Mouse (Mus musculus) stomach, embryonic 15.5 days (tissue): ENCODE data around the gene Sipa1l3. TPM values are rescaled to one million over a fixed set of nuclear protein-coding genes. Genes with fewer than 3 reads are reported as not detected.
A peak's percentile ranks its signal among the peaks of the same experiment; 100 is the strongest.

Experiments
- ATAC-seq: fragments of 200-750 bp; cut with Nextera tagmentation; 2 replicates; pipeline ENCODE4 v1.8.0; 2017; ENCODE audit warnings: low read depth, moderate number of reproducible peaks, moderate TSS enrichment; ENCODE audit not compliant: insufficient read depth, low FRiP score
- H3K27ac ChIP-seq: fragments of 300-500 bp; sonication (generic); 2 replicates; pipeline ENCODE4 v1.5.1; 2015; ENCODE audit warnings: mild to moderate bottlenecking, inconsistent platforms
- H3K27me3 ChIP-seq: fragments of 300-500 bp; sonication (generic); replicated peaks from 2 replicates; pipeline ENCODE4 v1.6.1; 2015; ENCODE audit warnings: inconsistent platforms
- H3K36me3 ChIP-seq: fragments of 300-500 bp; sonication (generic); 2 replicates; pipeline ENCODE4 v1.6.1; 2015; ENCODE audit warnings: inconsistent platforms
- H3K4me1 ChIP-seq: fragments of 300-500 bp; sonication (generic); 2 replicates; pipeline ENCODE4 v1.6.1; 2015; ENCODE audit warnings: inconsistent platforms
- H3K4me2 ChIP-seq: fragments of 300-500 bp; sonication (generic); 2 replicates; pipeline ENCODE4 v1.6.1; 2015; ENCODE audit warnings: mild to moderate bottlenecking, inconsistent platforms
- H3K4me3 ChIP-seq: fragments of 300-500 bp; sonication (generic); replicated peaks from 2 replicates; pipeline ENCODE4 v1.5.1; 2015; ENCODE audit warnings: inconsistent platforms
- H3K9ac ChIP-seq: fragments of 300-500 bp; sonication (generic); 2 replicates; pipeline ENCODE4 v1.6.1; 2015; ENCODE audit warnings: inconsistent platforms
- H3K9me3 ChIP-seq: fragments of 300-500 bp; sonication (generic); 2 replicates; pipeline ENCODE4 v1.6.1; 2016; ENCODE audit warnings: inconsistent platforms
- WGBS: fragments of 180-500 bp; shearing (Covaris S2); methylation state at CpG from one replicate; pipeline ENCODE4 v1.1.7; 2015; 5-methylcytosine and 5-hydroxymethylcytosine counted together
- polyA plus RNA-seq: library from polyadenylated mRNA; unstranded; fragments of >200 nt; fragmentation: Nextera tagmentation; extraction: Ambion mirVana; gene quantifications from 2 replicates; pipeline ENCODE4 v1.2.1, GENCODE M21; 2015

The Sipa1l3 gene
- polyA plus RNA-seq, 1 experiment from 2014 or later, result 22.0 TPM

DNA sequence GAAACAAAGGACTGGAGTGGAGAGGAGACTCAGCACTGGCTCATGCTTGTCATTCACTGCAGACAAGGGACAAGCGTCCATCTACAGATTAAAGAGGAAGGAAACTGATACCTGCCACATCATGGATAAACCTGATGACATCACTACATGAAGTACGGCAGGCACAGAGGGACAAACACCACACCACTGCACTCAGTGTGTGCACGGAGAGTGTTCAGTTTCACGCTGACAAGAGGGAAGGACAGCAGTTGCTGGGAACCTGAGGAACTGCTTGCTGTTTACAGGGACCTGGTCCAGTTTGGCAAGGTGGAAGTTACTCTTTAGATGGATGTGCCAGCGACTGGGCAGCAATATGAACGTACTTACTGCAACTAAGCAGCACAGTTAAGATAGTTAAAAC, 62.9 kb downstream of the Sipa1l3 start:
- H3K9ac ChIP-seq, result no peak overlapping the region
- H3K27ac ChIP-seq, result no peak overlapping the region
- WGBS, result 69% methylated on average over 6 of the region's 6 CpGs
- no peak for ATAC-seq
- no peak overlapping the region for H3K4me3 ChIP-seq
- no peaks in the 10 kb centered on the region for H3K27me3 ChIP-seq
- H3K9me3 ChIP-seq, result no peaks in the 10 kb centered on the region
- H3K4me2 ChIP-seq, result no peak overlapping the region
- H3K4me1 ChIP-seq, result peaks cover 43% of the 10 kb centered on the region
- no peaks in the 10 kb centered on the region for H3K36me3 ChIP-seq

DNA sequence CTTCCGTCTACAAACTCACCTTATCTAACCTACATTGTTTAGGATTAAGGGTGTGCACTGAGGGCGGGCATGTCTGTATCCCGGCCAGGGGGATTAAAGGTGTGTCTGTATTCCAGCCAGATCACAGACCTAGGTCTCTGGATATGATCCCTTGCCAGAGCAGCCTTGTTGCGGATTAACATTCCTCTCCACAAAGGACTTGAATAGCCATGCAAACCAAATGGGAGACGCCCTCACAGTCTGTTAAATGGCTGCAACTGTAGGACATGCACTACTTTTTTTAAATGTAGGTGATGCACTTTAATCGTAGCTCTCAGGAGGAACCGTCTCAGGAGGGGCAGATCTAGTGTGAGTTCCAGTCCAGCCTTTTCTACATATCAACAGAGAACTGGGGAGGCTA, 63.5 kb downstream of the Sipa1l3 start:
- Histone ChIP-seq H3K9me3 (no peaks in the 10 kb centered on the region), H3K36me3 (no peaks in the 10 kb centered on the region), H3K4me3 (no peak overlapping the region), H3K9ac (no peak overlapping the region), H3K4me2 (no peak overlapping the region), H3K27ac (peak overlapping the region; percentile 92), H3K4me1 (peaks cover 43% of the 10 kb centered on the region), H3K27me3 (no peaks in the 10 kb centered on the region)
- WGBS, result 59% methylated on average over 7 of the region's 7 CpGs
- peak; percentile 7; the same call in 1 of the 2 replicates for ATAC-seq

DNA sequence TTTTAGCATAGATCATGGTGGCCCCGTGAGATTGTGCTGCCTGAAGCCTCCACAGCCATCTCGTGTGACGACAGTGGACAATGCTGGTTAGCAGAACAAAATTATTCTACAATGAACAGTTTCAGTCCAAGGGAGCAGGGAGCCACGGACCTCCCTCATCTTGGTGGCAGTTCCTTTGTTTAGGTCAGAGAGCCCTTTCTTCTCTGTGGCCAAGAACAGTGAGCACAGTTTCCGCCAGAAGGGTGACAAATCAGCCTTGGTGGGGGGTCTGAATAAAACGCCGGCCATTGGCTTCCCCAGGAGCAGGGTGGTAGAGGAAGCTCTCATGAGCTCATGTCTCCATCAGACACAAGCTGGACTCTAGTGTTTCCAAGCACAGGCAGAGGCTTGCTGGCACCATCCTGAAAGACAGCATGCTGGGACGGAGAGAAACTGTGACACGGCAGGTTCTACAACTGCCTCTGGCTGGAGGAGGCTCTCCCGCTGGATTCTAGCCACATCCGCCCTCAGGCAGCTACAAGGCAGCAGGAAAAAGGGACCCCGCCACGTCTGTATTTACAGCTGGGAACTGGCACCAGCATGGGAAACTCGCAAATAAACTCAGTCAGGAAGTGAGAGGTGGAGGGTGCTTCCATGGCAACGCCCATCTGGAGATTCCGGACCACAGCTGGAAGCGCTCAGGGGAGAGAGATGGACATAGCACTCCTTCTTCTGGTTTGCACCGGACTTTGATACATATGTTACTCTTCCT, 65.3 kb downstream of the Sipa1l3 start:
- 22% methylated on average over 18 of the region's 18 CpGs for WGBS
- Histone ChIP-seq H3K4me2 (peak overlapping the region; percentile 43), H3K36me3 (no peaks in the 10 kb centered on the region), H3K9ac (no peak overlapping the region), H3K4me1 (peaks cover 38% of the 10 kb centered on the region), H3K9me3 (no peaks in the 10 kb centered on the region), H3K27me3 (no peaks in the 10 kb centered on the region), H3K27ac (peak overlapping the region; percentile 92), H3K4me3 (no peak overlapping the region)
- ATAC-seq, result peak; percentile 54; the same call in 1 of the 2 replicates

DNA sequence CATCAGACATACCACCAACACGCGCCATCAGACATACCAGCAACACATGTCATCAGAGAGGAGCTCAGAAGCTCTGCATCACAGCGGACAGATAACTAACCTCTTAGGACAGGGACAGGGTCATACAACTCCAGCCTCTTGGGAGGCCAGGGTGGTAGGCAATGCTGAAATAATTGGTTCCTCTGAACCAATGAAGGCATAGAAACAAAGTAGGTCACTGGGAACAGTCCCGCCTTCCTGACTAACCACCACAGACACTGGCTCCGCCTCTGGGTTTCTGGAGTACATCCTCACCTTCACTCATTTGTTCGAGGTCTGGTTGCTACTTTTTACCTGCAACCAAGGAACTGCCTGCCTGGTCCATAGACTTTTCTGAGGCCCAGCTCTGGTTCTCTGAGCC, 66.1 kb downstream of the Sipa1l3 start:
- H3K9me3 ChIP-seq, result no peaks in the 10 kb centered on the region
- no peaks in the 10 kb centered on the region for H3K27me3 ChIP-seq
- no peak overlapping the region for H3K9ac ChIP-seq
- ATAC-seq, result no peak
- peak overlapping the region; percentile 92 for H3K27ac ChIP-seq
- peaks cover 32% of the 10 kb centered on the region for H3K4me1 ChIP-seq
- no peaks in the 10 kb centered on the region for H3K36me3 ChIP-seq
- H3K4me2 ChIP-seq, result no peak overlapping the region
- WGBS, result 86% methylated on average over 6 of the region's 6 CpGs
- no peak overlapping the region for H3K4me3 ChIP-seq

DNA sequence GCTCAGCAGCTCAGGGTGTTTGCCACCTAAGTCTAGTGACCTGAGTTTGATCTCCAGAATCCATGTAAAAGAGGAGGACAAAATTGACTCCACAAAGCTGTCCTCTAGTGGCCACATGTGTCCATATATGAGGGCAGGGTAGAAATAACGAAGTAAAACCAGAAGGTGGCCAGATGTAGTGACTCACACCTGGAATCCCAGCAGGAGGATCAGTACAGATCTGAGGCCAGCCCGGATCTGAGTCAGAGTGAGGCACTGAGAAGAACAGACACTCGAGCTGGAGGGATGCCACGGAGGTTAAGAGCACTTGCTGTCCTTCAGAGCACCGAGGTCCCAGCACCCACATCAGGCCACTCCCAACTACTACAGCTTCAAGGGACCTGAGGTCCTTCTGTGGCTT, 68.3 kb downstream of the Sipa1l3 start:
- Histone ChIP-seq H3K27ac (no peak overlapping the region), H3K4me2 (no peak overlapping the region), H3K27me3 (no peaks in the 10 kb centered on the region), H3K36me3 (no peaks in the 10 kb centered on the region), H3K4me1 (peaks cover 33% of the 10 kb centered on the region), H3K9me3 (no peaks in the 10 kb centered on the region), H3K4me3 (no peak overlapping the region), H3K9ac (no peak overlapping the region)
- no peak for ATAC-seq
- 78% methylated on average over 5 of the region's 5 CpGs for WGBS

DNA sequence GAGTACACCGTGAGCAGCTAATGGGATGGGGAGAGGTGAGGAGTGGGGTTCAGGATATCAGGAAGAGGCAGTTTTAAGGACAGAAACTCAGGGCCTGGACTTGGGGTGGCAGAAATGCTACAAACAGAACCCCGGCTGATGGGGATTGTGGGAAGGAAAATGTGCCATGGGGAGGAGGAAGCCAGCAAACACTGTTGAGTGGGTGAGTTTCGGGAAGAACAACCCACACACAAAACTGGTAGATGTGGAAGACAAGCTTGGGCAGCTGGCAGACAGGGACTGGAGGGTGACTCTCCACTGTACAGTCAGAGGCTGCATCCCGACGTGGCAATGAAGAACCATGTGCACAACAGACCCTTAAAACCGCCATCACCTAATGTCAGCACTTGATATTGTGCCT, 69.6 kb downstream of the Sipa1l3 start:
- Histone ChIP-seq H3K4me1 (peaks cover 33% of the 10 kb centered on the region), H3K27me3 (no peaks in the 10 kb centered on the region), H3K4me2 (no peak overlapping the region), H3K9me3 (no peaks in the 10 kb centered on the region), H3K36me3 (no peaks in the 10 kb centered on the region), H3K9ac (no peak overlapping the region), H3K27ac (no peak overlapping the region), H3K4me3 (no peak overlapping the region)
- ATAC-seq, result no peak
- 94% methylated on average over 6 of the region's 6 CpGs for WGBS

DNA sequence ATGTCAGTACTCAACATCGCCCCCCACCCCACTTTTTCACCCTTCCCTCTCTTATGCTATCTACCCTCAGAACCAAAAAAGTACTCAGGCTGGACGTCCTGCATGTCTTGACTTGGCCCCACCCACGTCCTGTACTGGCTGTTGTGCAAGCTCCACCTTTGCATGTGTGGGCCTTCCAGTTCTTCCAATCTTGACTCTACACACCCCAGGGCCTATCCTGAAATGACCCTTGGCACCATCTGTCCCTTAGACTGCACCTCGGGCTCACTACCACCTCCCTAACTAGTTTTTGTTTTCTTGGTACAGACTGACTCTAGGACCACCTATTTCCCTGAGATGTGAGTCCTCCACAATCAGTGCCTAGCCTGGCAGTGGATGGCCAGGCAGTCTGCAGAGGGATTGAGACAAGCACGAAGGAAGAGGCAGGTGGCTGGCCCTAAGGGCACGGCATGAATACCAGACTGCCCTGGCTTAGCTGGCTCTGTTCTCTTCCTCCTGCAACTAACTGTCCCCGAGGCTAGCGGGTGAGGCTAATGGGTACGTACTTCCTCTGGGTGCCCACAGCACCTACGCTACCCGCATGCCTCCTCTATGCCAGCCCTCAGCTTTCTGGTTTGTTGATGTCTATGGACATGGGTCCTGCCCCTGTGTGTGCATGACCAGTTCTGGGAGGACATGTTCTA, 71.2 kb downstream of the Sipa1l3 start:
- no peak overlapping the region for H3K4me2 ChIP-seq
- H3K36me3 ChIP-seq, result no peaks in the 10 kb centered on the region
- H3K27me3 ChIP-seq, result no peaks in the 10 kb centered on the region
- H3K4me3 ChIP-seq, result no peak overlapping the region
- WGBS, result 82% methylated on average over 11 of the region's 11 CpGs
- no peaks in the 10 kb centered on the region for H3K9me3 ChIP-seq
- ATAC-seq, result no peak
- no peak overlapping the region for H3K9ac ChIP-seq
- peaks cover 23% of the 10 kb centered on the region for H3K4me1 ChIP-seq
- no peak overlapping the region for H3K27ac ChIP-seq

DNA sequence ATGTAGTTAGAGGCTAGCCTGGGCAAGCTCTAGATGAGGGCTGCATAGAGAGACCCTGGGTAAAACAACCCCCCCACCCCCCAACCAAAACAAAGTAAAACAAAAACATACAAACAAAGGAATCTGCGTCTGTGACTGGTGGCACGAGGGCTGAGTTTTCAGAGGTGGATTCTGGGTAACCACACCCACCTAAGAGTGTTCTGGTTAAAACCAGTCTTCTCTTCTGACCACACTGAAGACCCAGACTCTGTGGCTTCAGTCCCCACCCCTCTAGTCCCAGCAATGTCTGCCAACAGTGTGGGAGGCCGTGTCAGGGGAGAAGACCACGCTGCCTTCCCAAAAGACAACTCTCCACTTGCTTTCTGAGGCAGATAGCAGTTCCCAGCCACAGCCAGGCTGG, 72.3 kb downstream of the Sipa1l3 start:
- no peaks in the 10 kb centered on the region for H3K9me3 ChIP-seq
- 84% methylated on average over 4 of the region's 4 CpGs for WGBS
- no peak overlapping the region for H3K9ac ChIP-seq
- H3K27ac ChIP-seq, result no peak overlapping the region
- no peak overlapping the region for H3K4me3 ChIP-seq
- no peak for ATAC-seq
- H3K27me3 ChIP-seq, result no peaks in the 10 kb centered on the region
- no peak overlapping the region for H3K4me2 ChIP-seq
- peaks cover 24% of the 10 kb centered on the region for H3K4me1 ChIP-seq
- H3K36me3 ChIP-seq, result no peaks in the 10 kb centered on the region

DNA sequence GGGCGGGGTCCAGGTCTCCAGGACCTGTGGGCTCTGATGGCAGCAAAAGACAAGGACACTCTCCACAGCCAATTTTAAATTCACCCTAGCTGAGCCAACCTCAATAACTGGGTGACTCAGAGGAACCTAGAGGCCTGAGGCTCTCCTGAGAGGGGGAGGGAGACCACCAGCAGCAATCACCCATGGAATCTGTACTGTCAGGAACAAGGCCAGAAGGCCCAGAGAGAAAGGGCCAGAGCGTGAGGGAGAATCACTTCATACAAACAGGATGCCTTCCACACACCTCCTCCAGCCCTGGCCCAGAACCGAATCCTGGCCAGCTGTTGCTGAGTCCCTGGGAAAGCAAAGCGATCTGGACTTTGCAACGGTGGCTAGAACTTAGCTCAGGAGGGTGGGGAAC, 73.9 kb downstream of the Sipa1l3 start:
- Histone ChIP-seq H3K36me3 (no peaks in the 10 kb centered on the region), H3K9ac (no peak overlapping the region; the same call in 1 of the 2 replicates), H3K4me3 (no peak overlapping the region), H3K9me3 (no peaks in the 10 kb centered on the region), H3K27me3 (no peaks in the 10 kb centered on the region), H3K27ac (peak overlapping the region; percentile 46), H3K4me1 (peaks cover 27% of the 10 kb centered on the region), H3K4me2 (no peak overlapping the region)
- WGBS, result 53% methylated on average over 5 of the region's 5 CpGs
- ATAC-seq, result no peak

DNA sequence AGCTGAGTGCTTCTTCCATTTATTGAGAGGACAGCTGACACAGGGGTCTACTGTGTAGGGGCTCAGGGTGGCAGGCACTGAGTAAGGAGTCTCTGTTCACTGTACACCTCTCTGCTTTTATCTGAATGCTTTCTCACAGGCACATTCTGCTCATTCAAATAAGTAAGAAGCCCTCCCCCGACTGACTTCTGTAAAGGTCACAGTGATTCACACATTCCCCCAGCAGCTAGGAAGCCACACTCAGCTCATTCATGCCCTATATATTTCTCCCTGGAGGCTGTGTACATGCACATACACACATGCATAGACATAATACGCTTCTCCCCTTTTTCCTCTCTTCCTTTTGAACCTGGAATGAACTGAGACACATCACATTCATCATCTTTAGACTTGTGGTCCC, 74.4 kb downstream of the Sipa1l3 start:
- Histone ChIP-seq H3K36me3 (no peaks in the 10 kb centered on the region), H3K9me3 (no peaks in the 10 kb centered on the region), H3K4me3 (no peak overlapping the region), H3K9ac (no peak overlapping the region), H3K27ac (peak overlapping the region; percentile 46), H3K27me3 (no peaks in the 10 kb centered on the region), H3K4me2 (no peak overlapping the region), H3K4me1 (peaks cover 27% of the 10 kb centered on the region)
- 54% methylated on average over 2 of the region's 2 CpGs for WGBS
- peak; percentile 17; the same call in 1 of the 2 replicates for ATAC-seq

DNA sequence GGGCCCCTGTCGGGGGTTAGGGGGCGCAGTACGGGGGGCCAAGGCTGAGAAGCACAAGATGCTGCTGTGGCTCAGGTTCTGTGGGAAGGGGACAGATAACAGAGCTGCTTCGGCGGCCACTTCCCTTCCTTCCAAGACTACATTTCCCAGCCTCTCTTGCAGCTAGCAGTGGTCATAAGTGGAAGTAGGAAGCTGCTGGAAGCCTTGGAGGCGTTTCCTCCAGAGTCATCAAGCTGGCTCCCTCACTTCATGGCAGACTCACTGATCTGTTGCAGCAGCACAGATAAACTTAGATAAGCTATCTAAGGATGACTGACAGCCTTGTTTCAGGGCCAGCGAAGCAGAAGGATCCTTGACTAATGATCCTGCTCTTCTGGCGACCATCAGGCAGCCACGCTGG, 76.6 kb downstream of the Sipa1l3 start:
- no peak overlapping the region for H3K9ac ChIP-seq
- ATAC-seq, result no peak
- no peaks in the 10 kb centered on the region for H3K9me3 ChIP-seq
- no peaks in the 10 kb centered on the region for H3K36me3 ChIP-seq
- H3K27me3 ChIP-seq, result no peaks in the 10 kb centered on the region
- WGBS, result 60% methylated on average over 9 of the region's 9 CpGs
- H3K27ac ChIP-seq, result no peak overlapping the region
- no peak overlapping the region for H3K4me2 ChIP-seq
- peaks cover 41% of the 10 kb centered on the region for H3K4me1 ChIP-seq
- no peak overlapping the region for H3K4me3 ChIP-seq

DNA sequence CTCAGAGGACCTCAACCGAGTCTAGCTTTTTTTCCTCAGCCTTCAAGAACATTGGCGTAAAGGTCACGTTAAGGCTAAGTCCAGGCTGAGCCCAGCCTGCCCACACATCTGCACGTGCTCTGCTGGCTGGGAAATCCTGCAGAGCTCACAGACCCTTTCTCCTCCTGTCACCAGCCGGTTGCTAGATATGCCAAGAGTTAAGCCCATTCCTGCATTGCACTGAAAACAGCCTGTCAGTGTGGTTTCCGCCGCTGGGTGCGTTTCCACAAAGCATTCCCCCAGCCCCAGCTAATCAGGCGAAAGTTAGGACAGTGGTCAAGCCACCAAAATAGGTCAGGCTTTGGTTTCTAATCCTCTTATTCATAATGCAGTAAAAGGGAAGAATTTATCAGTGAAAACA, 77.3 kb downstream of the Sipa1l3 start:
- H3K4me3 ChIP-seq, result no peak overlapping the region
- no peak for ATAC-seq
- H3K36me3 ChIP-seq, result no peaks in the 10 kb centered on the region
- H3K27ac ChIP-seq, result no peak overlapping the region; the same call in 1 of the 2 replicates
- H3K4me2 ChIP-seq, result no peak overlapping the region
- no peaks in the 10 kb centered on the region for H3K27me3 ChIP-seq
- 56% methylated on average over 9 of the region's 9 CpGs for WGBS
- H3K9ac ChIP-seq, result no peak overlapping the region
- H3K4me1 ChIP-seq, result peaks cover 36% of the 10 kb centered on the region
- no peaks in the 10 kb centered on the region for H3K9me3 ChIP-seq
